Mouse (Mus musculus) erythroblast, embryonic 14.5 days (primary cell): ENCODE measurements around the gene Ece1. TPM values are rescaled to one million over a fixed set of nuclear protein-coding genes. Genes with fewer than 3 reads are reported as not detected.

Experiments used
- H3K27me3 ChIP-seq: 2 replicates; pipeline ENCODE4 v1.6.1; 2012; ENCODE audit warnings: inconsistent platforms; ENCODE audit not compliant: control insufficient read depth
- H3K36me3 ChIP-seq: 2 replicates; pipeline ENCODE4 v1.6.1; 2012; ENCODE audit warnings: mild to moderate bottlenecking, inconsistent platforms; ENCODE audit not compliant: control insufficient read depth
- H3K4me1 ChIP-seq: 2 replicates; pipeline ENCODE4 v1.6.1; 2012; ENCODE audit warnings: inconsistent platforms; ENCODE audit not compliant: control insufficient read depth
- H3K4me3 ChIP-seq: replicated peaks from 2 replicates; pipeline ENCODE3; 2012; ENCODE audit warnings: moderate library complexity, mild to moderate bottlenecking, inconsistent platforms
- H3K9me3 ChIP-seq: 2 replicates; pipeline ENCODE4 v1.6.1; 2012; ENCODE audit warnings: low read length, inconsistent platforms, mixed read lengths; ENCODE audit not compliant: control insufficient read depth
- GATA1 ChIP-seq: IDR thresholded peaks from 2 replicates; pipeline ENCODE4 v1.6.1; 2012; ENCODE audit warnings: low read length, inconsistent platforms, mixed read lengths
- TAL1 ChIP-seq: IDR thresholded peaks from 3 replicates; pipeline ENCODE4 v1.6.1; 2012; ENCODE audit warnings: low read length, inconsistent platforms, mixed read lengths
- polyA plus RNA-seq: library from polyadenylated mRNA; stranded (reverse); fragments of >175 nt; gene quantifications from 2 replicates; pipeline ENCODE4 v1.2.3, GENCODE M21; 2012

Gene Ece1
- polyA plus RNA-seq, 1 experiment, result 1.1 TPM

GRCm38 (mm10) chr4:137982869-137983268 lies 120.8 kb downstream of the Ece1 start:
- TF ChIP-seq TAL1 (no peak), GATA1 (no peak)
- Histone ChIP-seq H3K36me3 (no peaks in the 10 kb centered on the region), H3K9me3 (no peaks in the 10 kb centered on the region), H3K4me1 (no peaks in the 10 kb centered on the region), H3K27me3 (peaks cover 4% of the 10 kb centered on the region), H3K4me3 (no peak overlapping the region)

DNA sequence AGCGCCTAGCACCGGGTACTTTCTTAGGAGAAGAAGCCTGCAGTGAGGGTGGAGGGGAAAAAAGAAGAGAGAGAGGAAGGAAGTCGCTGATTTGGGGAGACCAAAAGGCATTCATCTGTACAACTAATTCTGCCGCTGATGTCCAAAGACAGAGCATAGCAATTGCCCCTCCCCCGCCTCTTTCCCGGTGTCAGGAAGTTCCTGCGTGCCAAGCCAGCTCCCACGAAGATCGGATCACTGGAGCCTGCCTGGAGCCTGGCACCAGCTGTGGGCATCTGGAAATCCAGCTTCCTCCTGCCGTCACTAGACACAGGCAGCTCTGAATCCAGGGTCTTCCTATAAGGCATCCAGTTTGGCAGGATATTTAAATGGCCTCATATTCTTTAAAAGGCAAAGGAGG lies 122.2 kb downstream of the Ece1 start:
- TF ChIP-seq TAL1 (no peak), GATA1 (no peak)

DNA sequence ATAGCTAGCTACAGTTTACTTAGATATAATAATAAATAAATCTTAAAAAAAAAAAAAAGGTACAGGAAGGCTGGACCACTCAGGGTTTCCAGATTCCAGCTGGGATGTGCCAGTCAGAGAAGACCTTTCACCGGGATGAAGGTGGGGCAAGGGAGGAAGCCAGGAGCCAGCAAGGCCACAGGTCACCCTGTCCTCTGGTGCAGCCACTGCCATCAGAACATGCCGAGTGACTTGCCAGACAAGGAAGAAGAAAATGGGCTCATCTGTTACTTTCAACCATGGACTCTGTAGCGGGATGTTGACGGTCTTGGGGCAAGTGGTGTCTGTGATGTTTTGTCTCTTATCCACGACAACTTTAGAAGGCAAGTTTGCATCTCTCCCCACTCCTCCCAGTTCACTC lies 122.7 kb downstream of the Ece1 start:
- Histone ChIP-seq H3K36me3 (no peaks in the 10 kb centered on the region), H3K9me3 (no peaks in the 10 kb centered on the region), H3K4me3 (no peak overlapping the region), H3K27me3 (peaks cover 14% of the 10 kb centered on the region), H3K4me1 (no peaks in the 10 kb centered on the region)
- TF ChIP-seq GATA1 (no peak), TAL1 (no peak)

More for the DNA sequence above, 122.2 kb downstream of the Ece1 start:
- Histone ChIP-seq H3K9me3 (no peaks in the 10 kb centered on the region), H3K4me3 (no peak overlapping the region), H3K36me3 (no peaks in the 10 kb centered on the region), H3K4me1 (no peaks in the 10 kb centered on the region), H3K27me3 (peaks cover 10% of the 10 kb centered on the region)

DNA sequence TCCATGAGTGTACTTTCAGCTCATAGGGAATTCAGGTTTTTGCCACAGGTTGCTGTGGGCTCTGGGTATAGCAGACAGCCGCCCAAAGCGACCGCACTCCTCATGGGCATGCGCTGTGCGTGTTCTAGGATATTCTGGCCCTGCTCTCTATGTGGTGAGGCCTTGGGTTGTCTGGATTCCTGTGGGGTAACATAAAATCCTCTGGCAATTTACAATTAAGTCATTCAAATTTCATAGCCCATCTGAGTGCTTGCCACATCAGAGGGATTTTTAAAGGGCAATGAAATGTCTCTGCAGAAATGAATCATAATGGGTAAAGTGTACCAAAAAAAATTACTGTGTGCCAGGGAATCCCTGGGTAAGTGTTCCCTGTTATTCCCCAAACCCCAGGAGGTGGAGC lies 127.4 kb downstream of the Ece1 start:
- Histone ChIP-seq H3K27me3 (peaks cover 41% of the 10 kb centered on the region), H3K9me3 (peaks cover 2% of the 10 kb centered on the region), H3K4me3 (no peak overlapping the region), H3K4me1 (peaks cover 13% of the 10 kb centered on the region), H3K36me3 (no peaks in the 10 kb centered on the region)
- no peak for TF ChIP-seq TAL1
- no peak for TF ChIP-seq GATA1

- peaks cover 41% of the 10 kb centered on the region for H3K27me3 ChIP-seq
- peaks cover 23% of the 10 kb centered on the region for H3K4me1 ChIP-seq
- TF ChIP-seq GATA1, result no peak
- TF ChIP-seq TAL1, result no peak
- no peak overlapping the region for H3K4me3 ChIP-seq
- peaks cover under 1% of the 10 kb centered on the region; the same call in 1 of the 2 replicates for H3K36me3 ChIP-seq
- H3K9me3 ChIP-seq, result peaks cover 2% of the 10 kb centered on the region
Measured at GRCm38 (mm10) chr4:137990433-137990832, 128.4 kb downstream of the Ece1 start.

DNA sequence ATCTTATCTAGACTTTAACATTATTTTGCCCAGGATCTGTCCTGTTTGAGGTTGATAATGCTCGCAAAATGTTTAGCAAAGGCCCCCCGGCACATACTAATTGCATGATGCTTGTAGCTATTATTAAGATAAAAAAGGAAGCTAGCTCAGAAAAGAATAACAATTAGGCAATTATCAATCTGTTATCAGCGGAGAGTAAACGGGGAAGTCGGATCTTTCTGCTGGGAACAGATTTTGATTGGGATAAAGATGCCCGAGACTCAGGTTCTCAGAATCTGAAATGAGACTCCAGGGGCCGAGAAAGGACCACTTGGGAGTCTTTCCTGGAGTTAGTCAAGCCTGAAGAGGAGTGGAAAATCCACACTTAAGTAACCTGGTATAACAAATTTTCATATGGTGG lies 129.2 kb downstream of the Ece1 start:
- Histone ChIP-seq H3K27me3 (peaks cover 41% of the 10 kb centered on the region), H3K36me3 (peaks cover 8% of the 10 kb centered on the region), H3K9me3 (peaks cover 2% of the 10 kb centered on the region), H3K4me3 (no peak overlapping the region), H3K4me1 (peaks cover 29% of the 10 kb centered on the region)
- no peak for TF ChIP-seq TAL1
- no peak for TF ChIP-seq GATA1

DNA sequence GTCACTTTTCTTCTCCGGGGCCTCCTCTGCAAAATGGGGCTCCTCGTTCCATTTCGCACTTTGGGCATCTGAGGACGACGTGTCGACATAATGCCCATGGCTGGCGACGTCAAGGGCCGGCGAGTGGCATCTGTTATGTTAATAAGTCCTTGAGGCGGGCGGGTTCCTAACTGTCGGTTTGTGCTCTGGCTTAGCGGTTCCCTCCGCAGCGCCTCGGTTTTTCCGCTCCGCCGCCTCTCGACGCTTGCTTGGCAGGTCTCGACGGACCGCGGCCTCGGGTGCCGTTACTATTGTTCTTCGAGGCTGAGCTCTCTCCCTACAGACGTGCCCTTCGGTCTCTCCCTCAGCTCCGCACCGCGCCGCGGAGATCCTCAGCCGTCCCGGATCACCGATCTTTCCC lies 130.9 kb downstream of the Ece1 start, which contains the start of gene Eif4g3:
Gene Eif4g3 (plus strand): TSS at position 133 of the 400 bp plus-strand sequence.
- Histone ChIP-seq H3K4me3 (peak within 1 kb of the TSS; percentile 86), H3K36me3 (peaks cover 19% of the 10 kb centered on the region), H3K9me3 (peaks cover 2% of the 10 kb centered on the region), H3K4me1 (peaks cover 31% of the 10 kb centered on the region), H3K27me3 (peaks cover 41% of the 10 kb centered on the region)
- TF ChIP-seq TAL1 (no peak), GATA1 (no peak)

GRCm38 (mm10) chr4:137993291-137993758 lies 131.3 kb downstream of the Ece1 start:
- H3K9me3 ChIP-seq, result peaks cover 2% of the 10 kb centered on the region

GRCm38 (mm10) chr4:137993821-137994561 lies 132.0 kb downstream of the Ece1 start:
- Histone ChIP-seq H3K27me3 (peaks cover 38% of the 10 kb centered on the region), H3K4me1 (peaks cover 31% of the 10 kb centered on the region), H3K9me3 (peaks cover 2% of the 10 kb centered on the region), H3K4me3 (peak overlapping the region; percentile 86), H3K36me3 (peaks cover 30% of the 10 kb centered on the region)
- TF ChIP-seq TAL1 (no peak), GATA1 (no peak)

More at GRCm38 (mm10) chr4:137993291-137993758, 131.3 kb downstream of the Ece1 start:
- peaks cover 31% of the 10 kb centered on the region for H3K4me1 ChIP-seq
- peaks cover 41% of the 10 kb centered on the region for H3K27me3 ChIP-seq
- peaks cover 23% of the 10 kb centered on the region for H3K36me3 ChIP-seq
- H3K4me3 ChIP-seq, result peak overlapping the region; percentile 86
- TF ChIP-seq GATA1 (no peak), TAL1 (no peak)
